Mouse (Mus musculus): ENCODE results near the gene Rpl38. TPM values are rescaled to one million over a fixed set of nuclear protein-coding genes. Genes with fewer than 3 reads are reported as not detected.
A peak's percentile ranks its signal among the peaks of the same experiment; 100 is the strongest.
"Not testable (repeated sequence)": the region's sequence is repeated elsewhere in the genome, so short reads cannot be mapped to it uniquely, and the experiment has no call there.

Rpl38 gene
- polyA plus RNA-seq, 1 experiment from 2014 or later = 754 TPM

GRCm38 (mm10) chr11:114657737-114658136 is 10.6 kb upstream of the Rpl38 start:
- Histone ChIP-seq H3K27me3 (replicated peaks) (peaks cover 49% of the 10 kb centered on the region), H3K27ac (replicated peaks) (no peak overlapping the region), H3K4me3 (no peak overlapping the region), H3K4me2 (no peak overlapping the region), H3K9me3 (no peaks in the 10 kb centered on the region), H3K9ac (no peak overlapping the region), H3K4me1 (no peaks in the 10 kb centered on the region), H3K36me3 (no peaks in the 10 kb centered on the region)
- 13% methylated on average over 7 of the region's 7 CpGs for WGBS
- no peak for ATAC-seq (ENCODE audit: extremely low read depth, insufficient number of reproducible peaks, low FRiP score, low TSS enrichment)

GRCm38 (mm10) chr11:114662161-114662560 is 6.2 kb upstream of the Rpl38 start:
- Histone ChIP-seq H3K4me3 (no peak overlapping the region), H3K36me3 (no peaks in the 10 kb centered on the region), H3K4me2 (no peak overlapping the region), H3K27ac (replicated peaks) (no peak overlapping the region), H3K9me3 (no peaks in the 10 kb centered on the region), H3K4me1 (peaks cover 2% of the 10 kb centered on the region; the same call in 1 of the 2 replicates), H3K27me3 (replicated peaks) (peaks cover 39% of the 10 kb centered on the region), H3K9ac (no peak overlapping the region)
- ATAC-seq (ENCODE audit: extremely low read depth, insufficient number of reproducible peaks, low FRiP score, low TSS enrichment) = no peak
- 81% methylated on average over 14 of the region's 14 CpGs for WGBS

GRCm38 (mm10) chr11:114662746-114663362 is 5.5 kb upstream of the Rpl38 start:
- WGBS = 32% methylated on average over 6 of the region's 6 CpGs
- no peak for ATAC-seq (ENCODE audit: extremely low read depth, insufficient number of reproducible peaks, low FRiP score, low TSS enrichment)

GRCm38 (mm10) chr11:114664164-114664563 is 4.2 kb upstream of the Rpl38 start:
- Histone ChIP-seq H3K4me2 (no peak overlapping the region), H3K4me1 (peaks cover 2% of the 10 kb centered on the region; the same call in 1 of the 2 replicates), H3K9me3 (no peaks in the 10 kb centered on the region), H3K36me3 (no peaks in the 10 kb centered on the region), H3K9ac (no peak overlapping the region), H3K27ac (replicated peaks) (no peak overlapping the region), H3K4me3 (no peak overlapping the region), H3K27me3 (replicated peaks) (peaks cover 35% of the 10 kb centered on the region)
- WGBS = 69% methylated on average over 7 of the region's 7 CpGs
- ATAC-seq (ENCODE audit: extremely low read depth, insufficient number of reproducible peaks, low FRiP score, low TSS enrichment) = no peak

More at GRCm38 (mm10) chr11:114662746-114663362, 5.5 kb upstream of the Rpl38 start:
- Histone ChIP-seq H3K4me2 (no peak overlapping the region), H3K9ac (no peak overlapping the region), H3K4me3 (no peak overlapping the region), H3K36me3 (no peaks in the 10 kb centered on the region), H3K27ac (replicated peaks) (no peak overlapping the region), H3K4me1 (peaks cover 2% of the 10 kb centered on the region; the same call in 1 of the 2 replicates), H3K27me3 (replicated peaks) (peaks cover 35% of the 10 kb centered on the region), H3K9me3 (no peaks in the 10 kb centered on the region)

GRCm38 (mm10) chr11:114665463-114665862 is 2.9 kb upstream of the Rpl38 start:
- Histone ChIP-seq H3K4me3 (no peak overlapping the region), H3K9ac (no peak overlapping the region), H3K4me1 (peaks cover 15% of the 10 kb centered on the region), H3K9me3 (no peaks in the 10 kb centered on the region), H3K27me3 (replicated peaks) (peaks cover 35% of the 10 kb centered on the region), H3K4me2 (no peak overlapping the region), H3K27ac (replicated peaks) (no peak overlapping the region), H3K36me3 (peaks cover 6% of the 10 kb centered on the region)
- WGBS = 33% methylated on average over 2 of the region's 2 CpGs
- no peak for ATAC-seq (ENCODE audit: extremely low read depth, insufficient number of reproducible peaks, low FRiP score, low TSS enrichment)

- peaks cover 21% of the 10 kb centered on the region for H3K4me1 ChIP-seq
- 13% methylated on average over 13 of the region's 13 CpGs for WGBS
- no peak for ATAC-seq (ENCODE audit: extremely low read depth, insufficient number of reproducible peaks, low FRiP score, low TSS enrichment)
Measured at GRCm38 (mm10) chr11:114666786-114667185, 1.5 kb upstream of the Rpl38 start.

GRCm38 (mm10) chr11:114667236-114667931 is 940 bp upstream of the Rpl38 start:
- ATAC-seq (ENCODE audit: extremely low read depth, insufficient number of reproducible peaks, low FRiP score, low TSS enrichment) = no peak
- Histone ChIP-seq H3K27ac (replicated peaks) (no peak overlapping the region), H3K27me3 (replicated peaks) (peaks cover 35% of the 10 kb centered on the region), H3K9me3 (no peaks in the 10 kb centered on the region), H3K4me2 (no peak overlapping the region), H3K36me3 (peaks cover 25% of the 10 kb centered on the region), H3K9ac (no peak overlapping the region), H3K4me1 (peaks cover 21% of the 10 kb centered on the region), H3K4me3 (no peak overlapping the region)
- WGBS = 32% methylated on average over 17 of the region's 18 CpGs

More at GRCm38 (mm10) chr11:114666786-114667185, 1.5 kb upstream of the Rpl38 start:
- peaks cover 35% of the 10 kb centered on the region for H3K27me3 ChIP-seq (replicated peaks)
- no peak overlapping the region for H3K4me2 ChIP-seq
- peaks cover 19% of the 10 kb centered on the region for H3K36me3 ChIP-seq
- H3K9me3 ChIP-seq = no peaks in the 10 kb centered on the region
- H3K4me3 ChIP-seq = no peak overlapping the region
- H3K27ac ChIP-seq (replicated peaks) = no peak overlapping the region
- H3K9ac ChIP-seq = no peak overlapping the region

GRCm38 (mm10) chr11:114667932-114668285 is 415 bp upstream of the Rpl38 start:
- not testable (repeated sequence) for ATAC-seq (ENCODE audit: extremely low read depth, insufficient number of reproducible peaks, low FRiP score, low TSS enrichment); H3K9me3 ChIP-seq; H3K9ac ChIP-seq; H3K4me2 ChIP-seq; H3K4me3 ChIP-seq; H3K27ac ChIP-seq (replicated peaks)
- WGBS = 17% methylated on average over 11 of the region's 11 CpGs
- H3K27me3 ChIP-seq (replicated peaks) = peaks cover 35% of the 10 kb centered on the region
- H3K36me3 ChIP-seq = peaks cover 30% of the 10 kb centered on the region
- H3K4me1 ChIP-seq = peaks cover 21% of the 10 kb centered on the region

GRCm38 (mm10) chr11:114668741-114669623 is 658 bp downstream of the Rpl38 start:
- Histone ChIP-seq H3K9me3 (no peaks in the 10 kb centered on the region), H3K4me2 (peak overlapping the region; percentile 91), H3K4me3 (peak overlapping the region; percentile 96), H3K36me3 (peaks cover 41% of the 10 kb centered on the region), H3K9ac (peak overlapping the region; percentile 97), H3K27me3 (replicated peaks) (peaks cover 29% of the 10 kb centered on the region), H3K4me1 (peaks cover 21% of the 10 kb centered on the region), H3K27ac (replicated peaks) (peak overlapping the region; percentile 92)
- 1% methylated on average over 56 of the region's 60 CpGs for WGBS
- ATAC-seq (ENCODE audit: extremely low read depth, insufficient number of reproducible peaks, low FRiP score, low TSS enrichment) = peak; percentile 50

- H3K4me2 ChIP-seq = peak overlapping the region; percentile 91
- peaks cover 21% of the 10 kb centered on the region for H3K4me1 ChIP-seq
- peaks cover 22% of the 10 kb centered on the region for H3K27me3 ChIP-seq (replicated peaks)
- H3K27ac ChIP-seq (replicated peaks) = peak overlapping the region; percentile 92
- 12% methylated on average over 12 of the region's 12 CpGs for WGBS
- H3K9me3 ChIP-seq = no peaks in the 10 kb centered on the region
- peak overlapping the region; percentile 97 for H3K9ac ChIP-seq
- H3K36me3 ChIP-seq = peaks cover 42% of the 10 kb centered on the region
- H3K4me3 ChIP-seq = peak overlapping the region; percentile 96
- no peak for ATAC-seq (ENCODE audit: extremely low read depth, insufficient number of reproducible peaks, low FRiP score, low TSS enrichment)
Measured at GRCm38 (mm10) chr11:114669651-114670168, 1.4 kb downstream of the Rpl38 start.

GRCm38 (mm10) chr11:114671147-114671546 is 2.8 kb downstream of the Rpl38 start:
- H3K4me2 ChIP-seq = peak overlapping the region; percentile 91; the same call in 1 of the 2 replicates
- peaks cover 29% of the 10 kb centered on the region for H3K4me1 ChIP-seq
- H3K27ac ChIP-seq (replicated peaks) = no peak overlapping the region
- no peak for ATAC-seq (ENCODE audit: extremely low read depth, insufficient number of reproducible peaks, low FRiP score, low TSS enrichment)
- 87% methylated on average over 5 of the region's 5 CpGs for WGBS
- peaks cover 42% of the 10 kb centered on the region for H3K36me3 ChIP-seq
- H3K4me3 ChIP-seq = peak overlapping the region; percentile 96; the same call in 1 of the 2 replicates
- H3K9ac ChIP-seq = peak overlapping the region; percentile 97; the same call in 1 of the 2 replicates
- no peaks in the 10 kb centered on the region for H3K9me3 ChIP-seq
- peaks cover 14% of the 10 kb centered on the region for H3K27me3 ChIP-seq (replicated peaks)

Measured in heart, embryonic 13.5 days (tissue).